Mouse (Mus musculus) hematopoietic multipotent progenitor cell, adult 10-12 weeks (in vitro differentiated cells): Measurements from ENCODE around the gene Slc39a1. TPM values are rescaled to one million over a fixed set of nuclear protein-coding genes. Genes with fewer than 3 reads are reported as not detected.

Experiments
- polyA plus RNA-seq: library from polyadenylated mRNA; stranded (reverse); fragments of >175 nt; gene quantifications from 2 replicates; pipeline ENCODE4 v1.2.3, GENCODE M21; 2012; ENCODE audit warnings: low replicate concordance

Slc39a1 gene
- 18.2 and 18.6 TPM in 2 replicates for polyA plus RNA-seq

GRCm38 (mm10) chr3:90247960-90248745, at the start of gene Slc39a1:
TSS of gene Slc39a1 (plus strand) at chr3:90248172.

GRCm38 (mm10) chr3:90213377-90213866, 34.5 kb upstream of the Slc39a1 start, which contains the start of the genes Rps27 and Rab13:
TSS of gene Rps27 (minus strand) at chr3:90213651.
TSS of gene Rab13 (plus strand) at chr3:90213695.

GRCm38 (mm10) chr3:90231507-90232333, 16.3 kb upstream of the Slc39a1 start, which contains the start of gene Jtb:
TSS of gene Jtb (plus strand) at chr3:90231597.

GRCm38 (mm10) chr3:90242984-90243775, 4.8 kb upstream of the Slc39a1 start, which contains the start of gene Creb3l4:
TSS of gene Creb3l4 (minus strand) at chr3:90243512.

GRCm38 (mm10) chr3:90253653-90254418, 5.9 kb downstream of the Slc39a1 start, which contains the start of gene Crtc2:
TSS of gene Crtc2 (plus strand) at chr3:90254163.

GRCm38 (mm10) chr3:90265034-90265931, 17.3 kb downstream of the Slc39a1 start, which contains the start of gene Dennd4b:
TSS of gene Dennd4b (plus strand) at chr3:90265185.

GRCm38 (mm10) chr3:90292345-90293275, 44.6 kb downstream of the Slc39a1 start, which contains the start of gene Gatad2b:
TSS of gene Gatad2b (plus strand) at chr3:90293178.

Other genes with a start within 250 kb of the Slc39a1 start
- 7.5 and 28.3 TPM in 2 replicates for gene Hax1, start 249.4 kb upstream of the Slc39a1 start, polyA plus RNA-seq
- 13.2 and 39.5 TPM in 2 replicates for gene 4933434E20Rik, start 196.5 kb upstream of the Slc39a1 start, polyA plus RNA-seq
- gene Ubap2l, start 195.5 kb upstream of the Slc39a1 start, polyA plus RNA-seq, result 97.5 and 134 TPM in 2 replicates
- 235 and 367 TPM in 2 replicates for gene Tpm3, start 175.5 kb upstream of the Slc39a1 start, polyA plus RNA-seq
- gene Nup210l, start 144.0 kb upstream of the Slc39a1 start, polyA plus RNA-seq, result 0.02 TPM in 1 of 2 replicates, not detected in the other
- 704 and 1,048 TPM in 2 replicates for gene Rps27, start 34.5 kb upstream of the Slc39a1 start, polyA plus RNA-seq
- gene Rab13, start 34.5 kb upstream of the Slc39a1 start, polyA plus RNA-seq, result 1.4 and 1.5 TPM in 2 replicates
- 128 and 313 TPM in 2 replicates for gene Jtb, start 16.6 kb upstream of the Slc39a1 start, polyA plus RNA-seq
- gene Creb3l4, start 4.7 kb upstream of the Slc39a1 start, polyA plus RNA-seq, result not detected in 2 replicates
- 151 and 168 TPM in 2 replicates for gene Crtc2, start 6.0 kb downstream of the Slc39a1 start, polyA plus RNA-seq
- 218 and 692 TPM in 2 replicates for gene Dennd4b, start 17.0 kb downstream of the Slc39a1 start, polyA plus RNA-seq
- 5.7 and 10.3 TPM in 2 replicates for gene Gatad2b, start 45.0 kb downstream of the Slc39a1 start, polyA plus RNA-seq
- 2.6 and 4.0 TPM in 2 replicates for gene Slc27a3, start 141.8 kb downstream of the Slc39a1 start, polyA plus RNA-seq
- gene Ints3, start 185.4 kb downstream of the Slc39a1 start, polyA plus RNA-seq, result 27.3 and 32.4 TPM in 2 replicates
- 0.16 and 1.8 TPM in 2 replicates for gene Npr1, start 217.7 kb downstream of the Slc39a1 start, polyA plus RNA-seq
- 6.0 and 9.8 TPM in 2 replicates for gene Ilf2, start 228.0 kb downstream of the Slc39a1 start, polyA plus RNA-seq
- 5.7 and 5.9 TPM in 2 replicates for gene Snapin, start 242.9 kb downstream of the Slc39a1 start, polyA plus RNA-seq